Mouse (Mus musculus): ENCODE data around the gene Ssu2. TPM values are rescaled to one million over a fixed set of nuclear protein-coding genes. Genes with fewer than 3 reads are reported as not detected.

Ssu2 gene
- polyA plus RNA-seq, 1 experiment, result 0.46 TPM

GRCm38 (mm10) chr6:112359341-112359740, 28.5 kb downstream of the Ssu2 start:
- no peak for DNase-seq (ENCODE audit: extremely low spot score in 1 of 2, low spot score in 1 of 2)

GRCm38 (mm10) chr6:112350452-112350851, 37.4 kb downstream of the Ssu2 start:
- DNase-seq (ENCODE audit: extremely low spot score in 1 of 2, low spot score in 1 of 2), result no peak

- DNase-seq (ENCODE audit: extremely low spot score in 1 of 2, low spot score in 1 of 2), result no peak
Measured at GRCm38 (mm10) chr6:112339016-112339415, 48.8 kb downstream of the Ssu2 start.

- DNase-seq (ENCODE audit: extremely low spot score in 1 of 2, low spot score in 1 of 2), result no peak
Measured at GRCm38 (mm10) chr6:112337667-112338066, 50.2 kb downstream of the Ssu2 start.

- no peak for DNase-seq (ENCODE audit: extremely low spot score in 1 of 2, low spot score in 1 of 2)
Measured at GRCm38 (mm10) chr6:112333930-112334329, 53.9 kb downstream of the Ssu2 start.

- no peak for DNase-seq (ENCODE audit: extremely low spot score in 1 of 2, low spot score in 1 of 2)
Measured at GRCm38 (mm10) chr6:112331223-112331598, 56.6 kb downstream of the Ssu2 start.

GRCm38 (mm10) chr6:112330520-112331222, 57.2 kb downstream of the Ssu2 start:
- no peak for DNase-seq (ENCODE audit: extremely low spot score in 1 of 2, low spot score in 1 of 2)

GRCm38 (mm10) chr6:112327793-112328192, 60.0 kb downstream of the Ssu2 start:
- DNase-seq (ENCODE audit: extremely low spot score in 1 of 2, low spot score in 1 of 2), result no peak

GRCm38 (mm10) chr6:112325213-112325612, 62.6 kb downstream of the Ssu2 start:
- DNase-seq (ENCODE audit: extremely low spot score in 1 of 2, low spot score in 1 of 2), result no peak

- no peak for DNase-seq (ENCODE audit: extremely low spot score in 1 of 2, low spot score in 1 of 2)
Measured at GRCm38 (mm10) chr6:112322916-112323315, 64.9 kb downstream of the Ssu2 start.

GRCm38 (mm10) chr6:112320679-112321078, 67.1 kb downstream of the Ssu2 start:
- DNase-seq (ENCODE audit: extremely low spot score in 1 of 2, low spot score in 1 of 2), result no peak

GRCm38 (mm10) chr6:112319449-112319848, 68.4 kb downstream of the Ssu2 start:
- no peak for DNase-seq (ENCODE audit: extremely low spot score in 1 of 2, low spot score in 1 of 2)

- peak; percentile 4 to 13 for DNase-seq (ENCODE audit: extremely low spot score in 1 of 2, low spot score in 1 of 2)
Measured at GRCm38 (mm10) chr6:112311385-112311784, 76.4 kb downstream of the Ssu2 start.

GRCm38 (mm10) chr6:112309330-112309938, 78.4 kb downstream of the Ssu2 start:
- DNase-seq (ENCODE audit: extremely low spot score in 1 of 2, low spot score in 1 of 2), result no peak

Other genes with a start within 250 kb of the Ssu2 start
- gene Lmcd1, start 114.3 kb downstream of the Ssu2 start, polyA plus RNA-seq (2012; rRNA removed), result 10.7 and 12.6 TPM in 2 replicates
- 0.12 and 0.25 TPM in 2 replicates for gene Cav3, start 71.5 kb upstream of the Ssu2 start, polyA plus RNA-seq (2012; rRNA removed)
- gene Oxtr, start 101.9 kb upstream of the Ssu2 start, polyA plus RNA-seq (2012; rRNA removed), result 4.7 and 8.7 TPM in 2 replicates